ENCODE assay signal across 29 mouse cellular contexts in the genomic region with DNA sequence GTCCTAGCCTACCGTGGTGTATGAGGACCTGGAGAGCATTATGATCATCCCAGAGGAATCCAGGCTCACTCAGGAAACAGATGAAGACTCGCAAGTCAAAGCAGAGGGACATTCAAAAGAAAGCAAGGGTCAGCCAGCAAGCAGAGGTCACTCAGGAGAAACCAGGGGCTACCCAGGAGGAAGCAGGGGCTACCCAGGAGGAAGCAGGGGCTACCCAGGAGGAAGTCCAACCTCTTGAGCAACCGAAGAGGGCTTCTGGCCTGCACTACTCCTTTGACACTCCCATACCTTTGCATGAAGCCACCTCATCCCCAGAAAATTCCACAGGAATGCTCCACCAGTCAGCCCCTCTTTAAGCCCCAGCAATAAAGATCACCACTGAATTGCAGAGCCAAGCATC. TPM values are rescaled to one million over a fixed set of nuclear protein-coding genes. Genes with fewer than 3 reads are reported as not detected.
A peak's percentile ranks its signal among the peaks of the same experiment; 100 is the strongest.
DNase-seq lines count a peak whose midpoint lies in the region; ATAC-seq and TF ChIP-seq lines count a peak whose summit lies in the region.
"Had no signal": no experiment of that assay in that cellular context is flagged by ENCODE, and none has a peak within 500 bp of the region (broad histone marks: within the 10 kb centered on the region; RNA-seq: fewer than 3 reads in every experiment).

No protein-coding gene starts in this region.

- H3K27me3 ChIP-seq in kidney, adult 2 months (replicated peaks; ENCODE audit: control insufficient read depth, insufficient read depth, low read length) = no peaks in the 10 kb centered on the region
- H3K27me3 ChIP-seq in kidney, embryonic 14.5 days (ENCODE audit: control insufficient read depth, insufficient read depth, low read length) = no peaks in the 10 kb centered on the region
- H3K27me3 ChIP-seq: embryonic facial prominence, embryonic 13.5 days; forebrain, embryonic 12.5 days; forebrain, embryonic 15.5 days; heart, embryonic 13.5 days had no signal

- H3K27ac ChIP-seq in kidney, adult 2 months (ENCODE audit: insufficient read depth, low read depth, low read length) = no peak overlapping the region
- no peak overlapping the region for H3K27ac ChIP-seq in kidney, embryonic 14.5 days (ENCODE audit: low read depth, low read length)
- H3K27ac ChIP-seq: embryonic facial prominence, embryonic 10.5 days; embryonic facial prominence, embryonic 13.5 days; forebrain, embryonic 12.5 days; forebrain, embryonic 15.5 days; heart, adult 2 months; heart, embryonic 10.5 days; heart, embryonic 13.5 days; hindbrain, embryonic 14.5 days; hindbrain, postnatal 0 days had no signal

- peak; percentile 19 for DNase-seq in kidney, adult 2 months
- no peak for DNase-seq in kidney, adult 9 months
- DNase-seq in kidney, postnatal 25 days = peak; percentile 17 to 62
- no peak for DNase-seq in right cerebral cortex, adult 2 months (ENCODE audit: low spot score in 2 of 2)
- DNase-seq: adrenal gland, postnatal 10 days; cerebellum, adult 11-12 months; cerebellum, adult 8-10 months; cerebellum, postnatal 10 days; cerebellum, postnatal 36 days; embryo, embryonic 11 days; gastrocnemius, postnatal 25 days; heart, adult 2 months; heart, postnatal 14 days; heart, postnatal 4 days had no signal

- no peaks in the 10 kb centered on the region for H3K4me1 ChIP-seq in kidney, adult 2 months (ENCODE audit: control insufficient read depth, insufficient read depth, low read length)
- H3K4me1 ChIP-seq in kidney, embryonic 14.5 days (ENCODE audit: control insufficient read depth, insufficient read depth, low read length) = no peaks in the 10 kb centered on the region
- H3K4me1 ChIP-seq: forebrain, embryonic 12.5 days; forebrain, embryonic 15.5 days; heart, embryonic 10.5 days; heart, embryonic 13.5 days had no signal

- 86% methylated on average over 3 of the region's 3 CpGs for WGBS in kidney, adult 2 months
- 94% methylated on average over 3 of the region's 3 CpGs for WGBS in kidney, embryonic 14.5 days

- TF ChIP-seq POLR2A in kidney, adult 2 months (IDR thresholded peaks at IDR 0.05; ENCODE audit: low read depth, low read length) = no peak

- ATAC-seq in kidney, embryonic 14.5 days (ENCODE audit: low FRiP score, low TSS enrichment) = no peak
- ATAC-seq in megakaryocyte, adult 5-6 weeks (ENCODE audit: poor library complexity, severe bottlenecking) = peak; percentile 72
- ATAC-seq: CD4-positive, CD25-positive, alpha-beta regulatory T cell, adult 4 months; forebrain, embryonic 15.5 days; hindbrain, postnatal 0 days had no signal

- H3K4me3 ChIP-seq in kidney, adult 2 months (ENCODE audit: insufficient read depth, low read depth, low read length) = no peak overlapping the region
- no peak overlapping the region for H3K4me3 ChIP-seq in kidney, embryonic 14.5 days (ENCODE audit: low read length)
- H3K4me3 ChIP-seq: embryonic facial prominence, embryonic 10.5 days; embryonic facial prominence, embryonic 13.5 days; erythroblast, embryonic 14.5 days; forebrain, embryonic 12.5 days; forebrain, embryonic 15.5 days; heart, adult 2 months; heart, embryonic 10.5 days; heart, embryonic 13.5 days had no signal

- H3K9ac ChIP-seq in kidney, embryonic 14.5 days (ENCODE audit: low read depth, low read length) = no peak overlapping the region
- H3K9ac ChIP-seq: embryonic facial prominence, embryonic 13.5 days; forebrain, embryonic 12.5 days; forebrain, embryonic 15.5 days; heart, embryonic 13.5 days; hindbrain, embryonic 14.5 days had no signal

- TF ChIP-seq CTCF in kidney, adult 2 months (conservative IDR thresholded peaks at IDR 0.05; ENCODE audit: insufficient read depth, insufficient read length, low read depth, low read length) = no peak

- H3K9me3 ChIP-seq in kidney, embryonic 14.5 days (ENCODE audit: control insufficient read depth, low read length) = no peaks in the 10 kb centered on the region
- H3K9me3 ChIP-seq: embryonic facial prominence, embryonic 10.5 days; embryonic facial prominence, embryonic 13.5 days; forebrain, embryonic 12.5 days; forebrain, embryonic 15.5 days; heart, embryonic 10.5 days; heart, embryonic 13.5 days had no signal

- H3K4me2 ChIP-seq in kidney, embryonic 14.5 days (replicated peaks; ENCODE audit: low read depth, low read length) = no peak overlapping the region
- H3K4me2 ChIP-seq: embryonic facial prominence, embryonic 13.5 days; forebrain, embryonic 12.5 days; forebrain, embryonic 15.5 days; heart, embryonic 13.5 days; hindbrain, embryonic 14.5 days had no signal

- H3K36me3 ChIP-seq in kidney, adult 2 months (ENCODE audit: control insufficient read depth, insufficient read depth, low read length) = no peaks in the 10 kb centered on the region
- peaks cover 22% of the 10 kb centered on the region for H3K36me3 ChIP-seq in kidney, embryonic 14.5 days (ENCODE audit: control insufficient read depth, insufficient read depth, low read length)
- H3K36me3 ChIP-seq: forebrain, embryonic 15.5 days had no signal

RNA-seq across cellular contexts. Expression of a gene that starts 3.6 kb away (rescaled TPM):
- polyA plus RNA-seq in kidney, adult 2 months (2012; rRNA removed) = not detected in 2 replicates
- polyA plus RNA-seq in kidney, embryonic 14.5 days (2014; fragmentation: Nextera tagmentation; extraction: Ambion mirVana) = 0.47 and 1.7 TPM in 2 replicates
- 0.62 and 1.2 TPM in 2 replicates for total RNA-seq in megakaryocyte, adult 5-6 weeks (2015)
- total RNA-seq in megakaryocyte, adult 5-6 weeks (2017) = 0.15 TPM in 1 of 2 replicates, not detected in the other
- total RNA-seq: gastrocnemius, adult 8-10 months; gastrocnemius, postnatal 25 days; heart, adult 2 months; heart, postnatal 14 days; hindbrain, postnatal 0 days had no signal
- polyA plus RNA-seq: CD4-positive, CD25-positive, alpha-beta regulatory T cell, adult 4 months; cortical plate, adult 2 months; gonadal fat pad, adult 2 months; heart, adult 2 months; hindbrain, embryonic 14.5 days; hindbrain, postnatal 0 days had no signal

RNA-seq across cellular contexts. Expression of a gene that starts 7.7 kb away (rescaled TPM):
- 2.0 and 2.1 TPM in 2 replicates for polyA plus RNA-seq in kidney, adult 2 months (2012; rRNA removed)
- 0.44 and 0.60 TPM in 2 replicates for polyA plus RNA-seq in kidney, embryonic 14.5 days (2014; fragmentation: Nextera tagmentation; extraction: Ambion mirVana)
- total RNA-seq in megakaryocyte, adult 5-6 weeks (2015) = 0.32 and 1.2 TPM in 2 replicates
- total RNA-seq in megakaryocyte, adult 5-6 weeks (2017) = 0.28 and 0.55 TPM in 2 replicates
- total RNA-seq: gastrocnemius, adult 8-10 months; gastrocnemius, postnatal 25 days; heart, adult 2 months; heart, postnatal 14 days had no signal
- polyA plus RNA-seq: heart, adult 2 months had no signal

RNA-seq across cellular contexts. Expression of a gene that starts 13.1 kb away (rescaled TPM):
- polyA plus RNA-seq in kidney, adult 2 months (2012; rRNA removed) = 0.37 and 0.67 TPM in 2 replicates
- polyA plus RNA-seq in kidney, embryonic 14.5 days (2014; fragmentation: Nextera tagmentation; extraction: Ambion mirVana) = 43.1 and 53.5 TPM in 2 replicates
- 30.5 and 32.2 TPM in 2 replicates for total RNA-seq in megakaryocyte, adult 5-6 weeks (2015)
- total RNA-seq in megakaryocyte, adult 5-6 weeks (2017) = 24.3 and 26.6 TPM in 2 replicates
- total RNA-seq: gastrocnemius, adult 8-10 months; heart, adult 2 months had no signal

RNA-seq across cellular contexts. Expression of a gene that starts 13.1 kb away (rescaled TPM):
- 70.2 and 77.1 TPM in 2 replicates for polyA plus RNA-seq in kidney, adult 2 months (2012; rRNA removed)
- 81.0 and 82.3 TPM in 2 replicates for polyA plus RNA-seq in kidney, embryonic 14.5 days (2014; fragmentation: Nextera tagmentation; extraction: Ambion mirVana)
- total RNA-seq in megakaryocyte, adult 5-6 weeks (2015) = 15.3 and 15.8 TPM in 2 replicates
- total RNA-seq in megakaryocyte, adult 5-6 weeks (2017) = 29.2 and 33.7 TPM in 2 replicates

RNA-seq across cellular contexts. Expression of a gene that starts 15.8 kb away (rescaled TPM):
- not detected in 2 replicates for polyA plus RNA-seq in kidney, adult 2 months (2012; rRNA removed)
- polyA plus RNA-seq in kidney, embryonic 14.5 days (2014; fragmentation: Nextera tagmentation; extraction: Ambion mirVana) = 1.1 and 1.5 TPM in 2 replicates
- total RNA-seq in megakaryocyte, adult 5-6 weeks (2015) = not detected in 2 replicates
- 0.33 and 0.51 TPM in 2 replicates for total RNA-seq in megakaryocyte, adult 5-6 weeks (2017)
- total RNA-seq: adrenal gland, postnatal 10 days; gastrocnemius, adult 8-10 months; gastrocnemius, postnatal 25 days; heart, adult 2 months; heart, postnatal 14 days had no signal
- polyA plus RNA-seq: CD4-positive, CD25-positive, alpha-beta regulatory T cell, adult 4 months; erythroblast, embryonic 14.5 days; heart, adult 2 months had no signal

Comparison
In these comparisons a context has a peak if more than half of its experiments do, and no peak if none do; other contexts are left out.
1. DNase-seq: peak in kidney, adult 2 months (single experiment) and kidney, postnatal 25 days (2 of 2); none in kidney, adult 9 months (single experiment) and right cerebral cortex, adult 2 months (0 of 2).
2. RNA of a gene that starts 13.1 kb away (polyA plus RNA-seq): 43.1 to 53.5 TPM in kidney, embryonic 14.5 days; 0.37 to 0.67 TPM in kidney, adult 2 months; every median in the first group is over 10 times any median in the second.